Mouse (Mus musculus): Measurements from ENCODE around the gene Rad51d.
"Not testable (repeated sequence)": the region's sequence is repeated elsewhere in the genome, so short reads cannot be mapped to it uniquely, and the experiment has no call there.

Rad51d gene

DNA sequence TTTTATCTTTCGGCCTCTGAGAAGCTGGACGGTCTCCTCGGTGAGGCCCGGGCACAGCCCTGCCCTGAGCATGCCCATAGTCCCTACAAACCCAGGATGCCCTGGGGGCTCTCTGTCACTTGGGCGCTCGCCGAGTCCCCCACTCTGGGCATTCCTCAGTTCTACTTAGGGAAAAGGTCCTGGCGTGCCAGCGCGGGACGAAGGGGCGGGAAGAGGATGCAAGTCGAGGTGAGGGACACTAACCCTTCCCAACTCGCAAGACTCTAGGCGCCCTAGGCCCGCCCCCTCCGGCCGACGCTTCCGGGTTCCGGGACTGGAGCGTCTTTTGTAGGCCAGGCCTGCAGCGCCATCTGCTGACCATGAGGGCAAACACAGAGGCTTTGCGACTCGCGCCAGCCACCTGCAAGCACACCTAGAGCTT, at the start of gene Rad51d:
Gene Rad51d (minus strand): TSS at position 273 of the 421 bp plus-strand sequence.
- peak; percentile 96 for DNase-seq (ENCODE audit: low read depth)

DNA sequence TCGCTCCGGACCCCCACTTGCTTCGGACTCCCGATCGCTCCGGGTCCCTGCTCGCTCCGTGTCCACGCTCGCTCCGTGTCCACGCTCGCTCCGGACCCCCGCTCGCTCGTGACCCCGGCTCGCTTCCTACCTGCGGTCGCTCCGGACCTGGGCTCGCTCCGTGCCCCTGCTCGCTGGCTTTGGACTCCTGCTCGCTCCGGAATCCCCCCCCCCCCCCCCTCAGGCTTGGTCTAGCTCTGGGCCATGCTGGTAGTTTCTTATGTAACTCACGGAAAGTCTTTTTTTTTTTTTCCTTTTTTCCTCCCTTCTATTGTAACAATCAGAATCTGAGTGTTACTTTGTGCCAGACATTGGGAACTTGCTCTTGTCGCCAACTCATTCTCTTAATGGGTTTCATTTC, 42.8 kb upstream of the Rad51d start:
- no peak for DNase-seq (ENCODE audit: low read depth)

DNA sequence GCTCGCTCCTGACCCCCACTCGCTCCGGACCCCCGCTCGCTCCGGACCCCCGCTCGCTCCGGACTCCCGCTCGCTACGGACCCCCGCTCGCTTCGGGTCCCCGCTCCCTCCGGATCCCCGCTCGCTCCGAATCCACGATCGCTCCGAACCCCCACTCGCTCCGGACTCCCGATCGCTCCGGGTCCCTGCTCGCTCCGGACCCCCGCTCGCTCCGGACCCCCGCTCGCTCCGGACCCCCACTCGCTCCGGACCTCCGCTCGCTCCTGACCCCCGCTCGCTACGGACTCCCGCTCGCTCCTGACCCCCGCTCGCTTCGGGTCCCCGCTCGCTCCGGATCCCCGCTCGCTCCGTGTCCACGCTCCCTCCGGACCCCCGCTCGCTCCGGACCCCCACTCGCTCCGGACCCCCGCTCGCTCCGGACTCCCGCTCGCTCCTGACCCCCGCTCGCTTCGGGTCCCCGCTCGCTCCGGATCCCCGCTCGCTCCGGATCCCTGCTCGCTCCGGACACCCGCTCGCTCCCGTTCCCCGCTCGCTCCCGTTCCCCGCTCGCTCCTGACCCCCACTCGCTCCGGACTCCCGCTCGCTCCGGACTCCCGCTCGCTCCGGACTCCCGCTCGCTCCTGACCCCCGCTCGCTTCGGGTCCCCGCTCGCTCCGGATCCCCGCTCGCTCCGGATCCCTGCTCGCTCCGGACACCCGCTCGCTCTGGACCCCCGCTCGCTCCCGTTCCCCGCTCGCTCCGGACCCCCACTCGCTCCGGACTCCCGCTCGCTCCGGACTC, 41.4 kb upstream of the Rad51d start:
- not testable (repeated sequence) for DNase-seq (ENCODE audit: low read depth)

DNA sequence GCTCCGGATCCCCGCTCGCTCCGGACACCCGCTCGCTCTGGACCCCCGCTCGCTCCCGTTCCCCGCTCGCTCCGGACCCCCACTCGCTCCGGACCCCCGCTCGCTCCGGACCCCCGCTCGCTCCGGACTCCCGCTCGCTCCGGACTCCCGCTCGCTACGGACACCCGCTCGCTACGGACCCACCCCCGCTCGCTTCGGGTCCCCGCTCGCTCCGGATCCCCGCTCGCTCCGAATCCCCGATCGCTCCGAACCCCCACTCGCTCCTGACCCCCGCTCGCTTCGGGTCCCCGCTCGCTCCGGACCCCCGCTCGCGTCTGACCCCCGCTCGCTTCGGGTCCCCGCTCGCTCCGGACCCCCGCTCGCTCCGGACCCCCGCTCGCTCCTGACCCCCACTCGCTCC, 40.7 kb upstream of the Rad51d start:
- DNase-seq (ENCODE audit: low read depth), result not testable (repeated sequence)

DNA sequence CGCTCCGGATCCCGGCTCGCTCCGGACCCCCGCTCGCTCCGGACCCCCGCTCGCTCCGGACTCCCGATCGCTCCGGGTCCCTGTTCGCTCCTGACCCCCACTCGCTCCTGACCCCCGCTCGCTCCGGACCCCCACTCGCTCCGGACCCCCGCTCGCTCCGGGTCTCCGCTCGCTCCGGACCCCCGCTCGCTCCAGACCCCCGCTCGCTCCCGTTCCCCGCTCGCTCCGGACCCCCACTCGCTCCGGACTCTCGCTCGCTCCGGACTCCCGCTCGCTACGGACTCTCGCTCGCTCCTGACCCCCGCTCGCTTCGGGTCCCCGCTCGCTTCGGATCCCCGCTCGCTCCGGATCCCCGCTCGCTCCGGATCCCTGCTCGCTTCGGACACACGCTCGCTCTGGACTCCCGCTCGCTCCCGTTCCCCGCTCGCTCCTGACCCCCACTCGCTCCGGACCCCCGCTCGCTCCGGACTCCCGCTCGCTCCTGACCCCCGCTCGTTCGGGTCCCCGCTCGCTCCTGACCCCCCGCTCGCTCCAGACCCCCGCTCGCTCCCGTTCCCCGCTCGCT, 40.1 kb upstream of the Rad51d start:
- not testable (repeated sequence) for DNase-seq (ENCODE audit: low read depth)

DNA sequence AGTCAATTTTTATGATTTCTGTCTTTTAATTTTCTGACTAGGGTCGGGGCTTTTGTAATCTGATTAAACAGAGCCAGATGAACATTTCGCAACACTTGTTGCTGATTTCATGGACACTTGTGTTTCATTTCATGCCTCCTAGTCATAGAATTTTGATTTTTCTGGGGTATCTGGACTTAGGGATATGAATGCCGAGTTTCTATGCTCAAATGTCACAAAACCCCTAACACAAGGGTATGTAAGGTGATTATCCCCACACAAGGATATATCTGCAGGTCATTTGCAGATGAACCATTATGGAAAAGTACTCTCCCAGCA, 39.2 kb upstream of the Rad51d start:
- no peak for DNase-seq (ENCODE audit: low read depth)

DNA sequence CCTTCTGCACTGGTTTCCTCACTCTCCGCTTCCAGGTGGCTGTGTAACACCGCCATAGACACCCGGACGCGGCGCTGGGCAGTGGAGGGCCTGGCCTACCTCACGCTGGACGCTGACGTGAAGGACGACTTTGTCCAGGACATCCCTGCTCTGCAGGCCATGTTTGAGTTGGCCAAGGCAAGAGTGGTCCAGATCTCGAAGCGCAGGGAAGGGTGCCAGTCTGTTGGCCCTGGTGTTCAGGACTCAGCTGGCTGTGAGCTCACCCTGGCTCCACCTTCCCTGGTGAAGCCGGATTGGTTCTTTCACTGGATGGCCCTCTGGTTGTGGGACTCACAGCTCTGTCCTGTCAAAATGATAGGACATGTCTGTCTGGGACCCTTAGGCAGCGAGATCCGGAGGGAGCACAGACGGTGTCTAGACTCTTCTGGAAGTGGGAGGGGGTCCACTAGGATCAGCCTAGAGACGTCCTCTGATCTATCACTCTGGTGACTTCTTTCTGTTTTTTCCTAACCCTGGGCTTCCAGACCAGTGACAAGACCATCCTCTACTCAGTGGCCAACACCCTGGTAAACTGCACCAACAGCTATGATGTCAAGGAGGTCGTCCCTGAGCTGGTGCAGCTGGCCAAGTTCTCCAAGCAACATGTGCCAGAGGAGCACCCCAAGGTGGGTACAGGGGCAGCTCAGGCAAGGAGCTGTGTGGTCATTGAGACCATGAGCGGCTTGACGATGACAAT, 38.7 kb upstream of the Rad51d start:
- DNase-seq (ENCODE audit: low read depth), result no peak

DNA sequence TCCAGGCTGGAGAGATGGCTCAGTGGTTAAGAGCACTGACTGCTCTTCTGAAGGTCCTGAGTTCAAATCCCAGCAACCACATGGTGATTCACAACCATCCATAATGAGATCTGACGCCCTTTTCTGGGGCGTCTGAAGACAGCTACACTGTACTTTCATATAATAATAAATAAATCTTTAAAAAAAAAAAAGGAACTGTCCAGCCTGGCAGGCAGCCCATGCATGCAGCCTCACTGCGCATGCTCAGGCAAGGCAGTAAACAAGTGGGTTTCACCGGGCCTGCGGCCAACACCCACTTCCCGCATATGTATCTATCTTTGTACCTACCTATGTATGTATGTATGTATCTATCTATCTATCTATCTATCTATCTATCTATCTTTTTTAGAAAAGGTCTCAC, 33.5 kb upstream of the Rad51d start:
- DNase-seq (ENCODE audit: low read depth), result not testable (repeated sequence)

DNA sequence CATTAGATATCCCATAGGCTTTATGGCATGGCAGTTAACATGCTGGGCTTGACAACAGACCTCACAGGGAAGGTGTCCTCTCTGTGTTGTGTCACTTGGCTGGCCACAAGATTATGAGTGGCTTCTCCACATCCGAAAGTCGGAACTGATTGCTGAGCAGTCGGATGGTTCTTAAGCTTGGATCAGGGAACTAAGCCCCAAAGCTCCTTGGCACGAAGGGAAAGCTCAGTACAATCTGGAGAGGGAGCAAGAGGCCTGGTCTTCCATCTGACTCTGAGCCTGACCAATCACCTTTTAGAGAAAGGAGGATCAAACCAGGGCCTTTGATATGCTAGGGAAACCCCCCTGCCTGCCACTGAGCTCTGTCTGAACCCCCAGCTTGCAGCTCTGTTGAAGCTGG, 31.3 kb upstream of the Rad51d start:
- DNase-seq (ENCODE audit: low read depth), result no peak

DNA sequence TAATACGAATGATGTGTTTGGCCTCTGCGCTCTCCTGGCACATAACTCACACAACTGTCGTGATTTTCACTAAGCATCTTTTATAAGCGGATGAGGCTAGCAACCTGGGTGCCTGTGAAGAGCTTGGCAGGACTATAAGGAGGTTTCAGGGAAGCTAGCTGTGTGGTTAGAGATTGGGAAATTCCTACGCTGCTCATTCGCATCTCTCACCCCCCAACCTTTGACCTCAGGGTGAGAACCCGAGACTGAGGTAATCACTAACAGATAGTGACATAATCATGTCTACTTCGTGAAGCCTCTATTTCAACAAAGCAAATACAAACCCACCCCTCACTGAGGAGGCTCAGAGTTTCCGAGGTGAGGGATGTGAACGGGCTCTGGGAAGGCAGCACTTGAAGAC, 30.4 kb upstream of the Rad51d start:
- no peak for DNase-seq (ENCODE audit: low read depth)

DNA sequence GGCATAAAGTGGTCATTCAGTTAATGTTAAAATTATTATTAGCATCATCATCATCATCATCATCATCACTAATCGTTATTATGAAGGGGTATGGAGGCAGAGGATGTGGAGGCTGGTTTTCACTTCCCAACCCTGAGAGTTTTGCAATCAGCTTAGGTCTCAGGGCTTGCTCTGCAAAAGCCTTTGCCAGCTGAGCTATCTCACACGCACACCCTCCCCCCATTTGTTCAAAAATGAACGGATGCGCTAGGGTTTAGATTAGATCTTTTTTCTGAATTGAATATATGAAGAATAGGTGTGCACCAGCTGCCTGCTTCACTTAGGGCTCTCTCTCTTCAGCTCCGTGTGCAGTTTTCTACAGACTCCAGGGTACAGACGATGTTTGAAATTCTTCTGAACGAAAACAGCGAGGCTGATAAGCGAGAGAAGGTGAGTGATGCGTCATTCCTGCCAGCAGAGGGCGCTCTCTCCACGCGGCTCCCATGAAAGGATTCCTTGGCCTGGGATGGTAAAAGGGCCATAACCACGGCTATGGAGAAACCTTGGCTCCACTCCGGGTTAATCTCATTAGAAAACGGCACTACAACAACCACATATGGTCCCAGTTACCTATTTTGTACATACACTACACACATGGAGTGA, 24.4 kb upstream of the Rad51d start:
- DNase-seq (ENCODE audit: low read depth), result peak; percentile 64

DNA sequence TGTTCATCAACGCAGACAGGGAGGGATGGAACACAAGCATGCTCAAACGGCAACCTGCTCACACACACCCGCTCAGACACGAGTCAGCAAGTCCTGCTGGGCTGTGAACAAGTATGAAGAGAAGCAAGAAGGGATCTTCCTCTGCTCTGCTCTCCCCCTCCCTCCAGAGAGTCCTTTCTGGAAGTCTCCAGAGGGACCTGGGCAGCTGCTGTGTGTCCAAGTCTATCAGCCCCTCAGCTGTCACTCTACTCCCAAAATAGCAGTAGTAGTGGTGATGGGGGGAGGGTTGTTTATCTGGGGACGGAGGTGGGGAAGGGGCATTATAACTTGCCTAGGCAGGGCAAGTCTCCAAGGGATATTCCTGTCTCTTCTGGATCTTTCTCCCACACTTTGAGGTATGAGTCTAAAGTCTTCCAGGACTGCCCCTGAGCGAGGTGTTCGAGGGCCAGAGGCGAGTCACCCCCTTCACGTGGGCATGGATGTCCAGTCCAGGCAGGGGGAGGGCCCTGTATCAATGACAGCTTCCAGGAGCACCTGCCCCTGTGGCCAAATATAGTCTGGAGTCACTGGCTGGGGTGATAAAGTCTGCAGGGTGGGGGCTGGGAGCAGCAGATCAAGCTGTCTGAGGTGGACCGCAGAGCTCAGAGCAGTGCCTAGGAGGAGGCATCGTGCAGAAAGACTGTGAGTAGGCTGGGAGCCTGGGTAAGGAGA, 20.4 kb upstream of the Rad51d start:
- no peak for DNase-seq (ENCODE audit: low read depth)

DNA sequence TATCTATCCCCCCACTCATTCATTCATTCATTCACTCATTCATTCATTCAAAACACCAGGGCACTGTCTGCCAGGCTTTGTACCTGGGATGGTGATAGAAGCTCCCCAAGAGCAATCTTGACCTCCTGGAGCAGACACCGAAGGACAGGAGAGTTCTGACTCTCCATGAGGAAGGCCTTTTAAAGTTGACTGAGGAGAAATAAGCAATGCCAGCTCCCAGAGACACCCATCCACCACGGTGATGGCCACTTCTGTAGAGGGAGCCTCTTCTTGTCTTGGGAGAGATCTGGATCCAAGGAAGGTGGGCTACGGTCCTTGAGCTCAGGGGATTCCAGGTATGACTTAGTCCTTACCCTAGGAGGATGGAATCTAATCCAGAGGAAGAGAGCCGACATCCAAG, 19.8 kb upstream of the Rad51d start, which contains the start of gene Unc45b:
Gene Unc45b (plus strand): TSS at position 301 of the 400 bp plus-strand sequence.
- no peak for DNase-seq (ENCODE audit: low read depth)

DNA sequence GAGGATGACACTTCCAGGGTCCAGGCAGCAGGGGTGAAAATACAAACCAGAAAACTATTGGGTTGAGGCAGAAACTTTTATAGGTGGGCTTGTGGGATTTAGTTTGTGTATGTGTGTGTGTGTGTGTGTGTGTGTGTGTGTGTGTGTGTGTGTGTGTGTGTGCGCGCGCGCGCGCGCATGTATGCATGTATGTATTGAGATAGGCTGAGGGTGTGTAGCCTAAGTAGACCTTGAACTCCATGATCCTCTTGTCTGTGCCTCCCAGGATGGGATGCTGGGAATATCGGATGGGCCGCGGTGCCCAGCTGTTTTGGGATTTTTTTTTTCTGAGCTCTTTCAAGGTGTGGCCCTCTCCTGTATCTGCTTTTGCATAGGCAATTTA, 18.2 kb upstream of the Rad51d start:
- no peak for DNase-seq (ENCODE audit: low read depth)

DNA sequence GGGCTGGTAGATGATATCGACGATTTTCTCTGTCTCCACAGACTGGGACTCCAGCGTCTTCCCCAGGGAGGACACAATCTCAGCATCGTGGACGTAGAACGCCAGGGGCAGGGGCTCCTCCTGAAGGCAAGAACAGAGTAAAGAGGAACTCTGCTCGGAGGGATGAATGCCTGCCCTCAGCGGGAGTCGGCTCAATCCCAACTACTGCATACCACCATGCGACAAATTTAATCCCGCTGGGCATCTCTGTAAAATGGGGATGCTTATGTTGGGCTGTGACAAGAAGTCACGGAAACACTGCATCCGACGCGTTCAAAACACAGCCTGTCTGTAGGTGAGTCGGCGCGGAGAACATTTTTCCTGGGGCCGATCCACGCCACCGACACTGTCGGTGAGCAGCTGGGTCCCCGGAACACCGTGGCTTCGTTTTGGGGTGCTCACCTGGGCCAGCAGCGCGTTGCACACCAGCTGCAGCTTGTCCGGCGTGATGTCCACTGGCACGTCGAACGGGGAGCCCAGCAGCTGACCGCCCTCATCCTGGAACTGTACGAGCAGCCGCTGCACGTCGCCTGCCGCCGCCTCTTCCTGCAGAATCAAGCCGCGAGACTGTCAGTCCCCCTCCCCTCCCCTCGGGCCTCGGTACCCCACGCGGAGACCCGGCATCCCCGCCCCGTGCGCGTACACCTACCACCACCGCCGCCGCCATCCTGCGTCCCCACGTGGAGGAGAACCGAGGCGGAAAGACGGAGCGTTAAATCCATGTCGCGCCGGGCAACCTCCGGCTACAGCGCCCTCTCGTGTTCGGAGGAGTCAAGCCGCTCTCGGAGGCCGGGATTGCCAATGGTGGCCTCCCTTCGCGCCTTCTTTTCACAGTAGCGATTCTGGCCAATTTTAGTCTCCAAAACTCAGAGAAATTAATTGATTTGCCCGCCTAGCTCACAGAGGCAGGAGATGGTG, 17.5 kb upstream of the Rad51d start, which contains the start of gene Nle1:
Gene Nle1 (minus strand): TSS at position 761 of the 957 bp plus-strand sequence.
- peak; percentile 88 for DNase-seq (ENCODE audit: low read depth)

DNA sequence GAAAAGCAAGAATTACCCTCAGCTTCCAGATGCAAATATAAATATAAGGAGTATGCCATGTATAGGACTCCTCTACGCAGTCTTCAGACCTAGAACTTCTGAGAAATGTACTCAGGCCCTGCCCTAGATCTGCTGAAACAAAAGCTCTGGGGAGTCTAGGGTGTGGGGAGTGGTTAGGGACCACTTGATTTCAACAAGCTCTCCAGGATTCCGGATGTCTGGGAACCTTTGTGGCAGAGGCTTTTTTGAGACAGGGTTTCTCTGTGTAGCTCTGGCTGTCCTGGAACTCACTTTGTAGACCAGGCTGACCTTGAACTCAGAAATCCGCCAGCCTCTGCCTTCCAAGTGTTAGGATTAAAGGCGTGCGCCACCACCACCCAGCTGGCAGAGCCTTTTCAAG, 15.4 kb upstream of the Rad51d start:
- no peak for DNase-seq (ENCODE audit: low read depth)

DNA sequence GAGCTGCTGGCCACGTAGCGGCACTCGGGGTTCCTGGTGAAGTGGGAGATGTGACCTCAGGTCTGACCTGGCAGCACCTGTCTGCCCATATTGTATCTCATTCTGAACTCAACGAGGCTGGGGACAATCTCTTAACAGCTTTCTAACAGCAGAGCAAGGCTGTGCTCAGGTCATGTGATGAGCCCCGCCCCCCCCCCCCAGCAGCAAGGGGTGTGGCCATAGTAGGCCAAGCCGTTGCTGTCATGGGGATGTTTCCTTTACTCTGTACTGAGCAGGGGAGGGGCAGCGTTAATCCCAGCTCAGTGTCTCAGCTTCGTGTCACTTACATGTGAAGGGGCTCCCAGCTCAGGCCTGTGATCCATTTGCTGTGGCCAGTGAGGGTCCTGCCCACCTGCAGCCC, 14.5 kb upstream of the Rad51d start:
- DNase-seq (ENCODE audit: low read depth), result no peak

DNA sequence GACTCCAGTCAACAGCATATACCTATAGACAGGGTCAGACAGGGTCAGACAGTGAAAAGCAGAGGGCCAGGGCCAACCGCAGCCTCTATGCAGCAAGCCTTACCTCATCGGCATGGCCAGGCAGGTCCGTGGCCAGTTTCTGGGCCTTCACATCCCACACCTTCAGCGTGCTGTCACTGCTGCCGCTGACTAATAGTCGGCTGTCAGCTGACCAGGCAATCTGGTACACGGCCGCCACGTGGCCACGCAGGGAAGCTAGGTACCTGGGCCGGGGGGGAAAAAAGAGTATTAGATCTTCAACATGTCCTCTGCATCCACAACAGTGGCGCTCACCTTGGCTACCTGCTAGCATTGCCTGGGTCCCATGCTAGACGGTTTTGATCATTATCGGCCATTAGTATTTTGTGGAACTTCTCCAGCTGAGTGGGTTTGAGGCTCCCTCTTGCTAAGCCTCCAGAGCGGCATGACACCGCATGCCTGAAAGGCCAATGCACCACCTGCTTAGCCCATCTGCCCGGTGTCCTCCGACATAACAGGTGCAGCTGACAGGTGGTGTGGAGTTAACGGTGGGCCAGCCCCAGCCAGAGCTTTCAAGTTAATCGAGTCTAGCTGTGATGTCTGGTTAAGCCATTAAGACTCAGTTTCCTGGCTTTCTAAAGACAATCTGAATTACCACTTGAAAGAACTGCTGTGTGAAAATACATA, 11.3 kb upstream of the Rad51d start:
- no peak for DNase-seq (ENCODE audit: low read depth)

DNA sequence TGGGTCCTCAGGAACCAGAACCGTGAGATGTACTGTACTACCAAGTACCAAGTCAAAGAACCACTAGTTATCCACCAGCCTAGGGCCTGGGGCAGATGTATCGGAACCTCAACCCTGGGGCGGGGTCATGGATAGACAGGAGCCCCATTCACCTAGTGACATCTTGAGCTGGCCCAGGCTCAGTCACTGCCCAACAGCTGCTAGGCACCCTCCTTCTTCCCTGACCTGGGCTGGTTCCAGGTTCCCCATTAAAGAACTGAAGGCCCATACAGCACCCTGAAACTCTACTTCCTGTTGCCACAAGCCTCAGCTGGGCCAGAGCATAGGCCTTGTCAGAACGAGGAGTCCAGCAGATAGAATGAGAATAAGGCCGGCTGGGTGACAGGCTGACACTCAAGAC, 9.3 kb upstream of the Rad51d start:
- DNase-seq (ENCODE audit: low read depth), result no peak

DNA sequence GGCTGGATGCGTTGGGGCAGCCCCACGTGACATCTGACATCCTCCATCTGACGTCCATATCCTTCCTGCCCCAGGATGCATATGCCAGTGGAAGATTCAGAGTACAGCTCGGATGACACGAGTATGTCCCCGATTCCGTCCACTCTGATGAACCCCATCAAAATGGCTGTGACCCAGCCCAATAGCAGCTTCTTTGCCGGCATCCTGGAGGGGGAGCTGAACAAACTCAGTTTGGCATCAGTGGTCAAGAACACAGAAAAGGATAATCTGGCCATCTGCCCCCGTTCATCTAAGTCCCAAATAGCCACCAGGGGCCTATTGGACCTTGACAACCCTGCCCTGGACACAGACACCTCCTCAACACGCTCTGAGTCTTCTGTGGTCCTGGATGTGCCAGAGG, 7.1 kb upstream of the Rad51d start:
- DNase-seq (ENCODE audit: low read depth), result no peak
